Mouse (Mus musculus): ENCODE results near the gene Kcnip4. TPM values are rescaled to one million over a fixed set of nuclear protein-coding genes. Genes with fewer than 3 reads are reported as not detected.

Gene Kcnip4
- polyA plus RNA-seq, 1 experiment from 2014 or later = 3.0 TPM

DNA sequence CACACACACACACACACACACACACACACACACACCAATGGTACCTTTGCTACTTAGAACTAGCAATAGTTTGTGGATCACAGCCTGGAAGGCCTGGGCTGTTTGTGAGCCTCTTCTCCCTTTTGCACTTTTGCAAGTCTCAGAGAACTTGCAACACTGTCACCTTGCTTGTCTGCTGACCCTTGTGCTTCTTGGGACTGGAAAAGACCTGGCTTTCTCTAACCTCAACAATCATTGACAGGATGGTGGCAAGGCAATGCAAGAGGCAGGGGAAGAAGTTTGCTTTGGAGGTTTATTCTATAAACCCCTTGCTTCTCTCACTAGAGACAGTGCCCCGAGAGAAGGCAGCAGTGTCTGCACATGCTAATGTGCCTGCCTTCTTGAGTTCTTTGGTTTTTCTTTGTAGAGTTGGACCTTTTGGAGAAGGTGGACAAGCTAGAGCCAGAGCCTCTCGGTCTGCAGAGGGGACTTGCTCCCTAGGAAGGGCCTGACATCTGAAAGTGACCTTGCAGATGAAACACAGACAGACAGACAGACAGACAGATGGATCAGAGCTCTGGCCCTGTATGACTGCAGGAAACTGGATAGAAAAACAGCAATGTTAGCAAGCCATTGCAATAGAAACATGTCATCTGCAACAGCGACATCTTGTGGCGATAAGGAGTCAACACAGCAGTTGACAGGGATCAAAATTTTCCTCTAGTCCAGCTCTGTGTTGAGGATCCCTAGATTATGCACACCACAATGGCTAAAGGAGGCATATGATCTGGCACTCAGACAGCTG lies 174.4 kb downstream of the Kcnip4 start:
- H3K4me2 ChIP-seq (replicated peaks) = no peak overlapping the region
- no peak for ATAC-seq (ENCODE audit: insufficient number of reproducible peaks, low FRiP score, low TSS enrichment, low read depth)
- H3K4me1 ChIP-seq = no peaks in the 10 kb centered on the region
- no peaks in the 10 kb centered on the region for H3K27me3 ChIP-seq
- H3K4me3 ChIP-seq (replicated peaks) = no peak overlapping the region
- 29% methylated on average over 4 of the region's 4 CpGs for WGBS
- no peaks in the 10 kb centered on the region for H3K36me3 ChIP-seq
- H3K9me3 ChIP-seq (replicated peaks) = no peaks in the 10 kb centered on the region
- H3K9ac ChIP-seq = no peak overlapping the region
- no peak overlapping the region for H3K27ac ChIP-seq (replicated peaks)

DNA sequence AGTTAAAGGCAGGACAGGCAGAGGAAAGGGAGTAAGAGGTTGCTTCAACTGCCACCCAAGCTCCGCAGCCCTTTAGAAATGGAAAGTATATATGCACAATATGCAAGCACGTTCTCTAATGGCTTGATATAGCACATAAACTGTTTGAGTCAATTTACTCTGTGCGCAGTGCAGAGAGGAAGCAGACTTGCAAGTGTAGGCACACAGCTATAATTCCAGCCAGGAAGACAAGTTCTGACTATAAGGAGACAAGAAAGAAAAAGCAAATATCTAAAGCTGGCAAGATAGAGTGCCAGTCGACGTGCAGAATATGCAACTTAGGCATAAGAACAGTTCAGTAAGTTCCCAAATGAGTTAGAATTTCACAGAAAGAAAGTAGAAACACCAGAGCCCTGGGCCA lies 175.2 kb downstream of the Kcnip4 start:
- H3K27ac ChIP-seq (replicated peaks) = no peak overlapping the region
- no peak for ATAC-seq (ENCODE audit: insufficient number of reproducible peaks, low FRiP score, low TSS enrichment, low read depth)
- H3K4me3 ChIP-seq (replicated peaks) = no peak overlapping the region
- no peaks in the 10 kb centered on the region for H3K9me3 ChIP-seq (replicated peaks)
- H3K9ac ChIP-seq = no peak overlapping the region
- no peaks in the 10 kb centered on the region for H3K36me3 ChIP-seq
- WGBS = 61% methylated on average over 5 of the region's 5 CpGs
- no peaks in the 10 kb centered on the region for H3K27me3 ChIP-seq
- no peaks in the 10 kb centered on the region for H3K4me1 ChIP-seq
- no peak overlapping the region for H3K4me2 ChIP-seq (replicated peaks)

DNA sequence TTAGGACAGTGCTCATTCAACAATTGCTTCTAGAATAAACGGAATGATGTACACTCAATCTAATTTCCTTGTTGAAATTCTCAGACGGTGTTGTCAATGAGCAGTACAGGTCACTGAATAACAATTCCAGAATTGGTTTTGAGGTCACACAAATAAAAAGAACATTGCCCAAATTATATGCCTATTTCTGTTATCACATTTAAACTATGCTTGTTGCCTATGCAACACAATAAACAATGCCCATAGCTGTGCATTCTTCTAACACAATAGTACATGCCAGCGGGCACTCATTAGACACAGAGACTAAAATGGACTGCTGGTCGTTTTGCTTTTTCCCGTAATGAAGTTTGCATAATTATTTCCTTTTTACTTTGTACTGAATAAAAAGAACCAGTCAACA lies 176.2 kb downstream of the Kcnip4 start:
- no peaks in the 10 kb centered on the region for H3K27me3 ChIP-seq
- no peaks in the 10 kb centered on the region for H3K36me3 ChIP-seq
- H3K9me3 ChIP-seq (replicated peaks) = no peaks in the 10 kb centered on the region
- H3K4me3 ChIP-seq (replicated peaks) = no peak overlapping the region
- no peak for ATAC-seq (ENCODE audit: insufficient number of reproducible peaks, low FRiP score, low TSS enrichment, low read depth)
- H3K4me1 ChIP-seq = no peaks in the 10 kb centered on the region
- WGBS = 73% methylated on average over 5 of the region's 5 CpGs
- H3K9ac ChIP-seq = no peak overlapping the region
- no peak overlapping the region for H3K4me2 ChIP-seq (replicated peaks)
- H3K27ac ChIP-seq (replicated peaks) = no peak overlapping the region

DNA sequence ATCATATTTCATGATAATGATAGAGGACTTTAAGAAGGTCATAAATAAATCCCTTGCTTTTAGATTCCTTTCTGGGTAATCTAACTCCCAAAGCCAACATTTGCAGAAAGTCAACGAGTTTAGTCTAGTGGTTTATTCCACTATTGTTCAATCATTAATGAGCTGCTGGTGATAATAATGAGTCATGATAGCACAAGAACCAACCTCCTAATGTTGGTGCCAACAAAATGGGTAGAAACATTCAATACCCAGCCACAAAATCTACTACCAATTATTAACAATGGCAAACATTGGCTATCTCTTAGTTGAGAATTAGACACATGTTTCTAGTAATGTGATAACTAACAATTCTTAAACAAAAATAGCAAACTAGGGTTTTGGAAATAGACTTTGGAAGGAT lies 180.1 kb downstream of the Kcnip4 start:
- Histone ChIP-seq H3K27me3 (no peaks in the 10 kb centered on the region), H3K36me3 (no peaks in the 10 kb centered on the region), H3K4me3 (replicated peaks) (no peak overlapping the region), H3K4me2 (replicated peaks) (no peak overlapping the region), H3K4me1 (no peaks in the 10 kb centered on the region), H3K27ac (replicated peaks) (no peak overlapping the region), H3K9me3 (replicated peaks) (no peaks in the 10 kb centered on the region), H3K9ac (no peak overlapping the region)
- ATAC-seq (ENCODE audit: insufficient number of reproducible peaks, low FRiP score, low TSS enrichment, low read depth) = no peak
- 81% methylated on average over 1 of the region's 1 CpGs for WGBS

DNA sequence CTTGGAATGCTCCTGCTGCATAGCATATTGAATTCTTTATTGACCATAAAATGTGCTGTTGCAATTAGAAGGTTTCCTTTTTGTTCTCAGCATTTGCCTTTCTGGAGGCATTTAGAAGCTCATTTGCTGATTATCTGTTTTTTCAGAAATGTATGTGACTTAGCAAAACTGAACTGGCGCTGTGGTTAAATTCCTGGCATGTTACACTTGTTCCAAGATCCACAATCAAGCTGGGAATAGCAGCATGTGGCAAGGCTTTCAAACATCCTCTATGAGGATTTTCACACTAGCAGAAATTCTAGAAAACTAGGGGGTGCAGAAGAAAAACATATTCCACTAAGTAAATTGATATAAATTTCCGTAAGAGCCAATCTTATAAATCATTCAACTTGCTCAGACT lies 187.5 kb downstream of the Kcnip4 start:
- Histone ChIP-seq H3K27me3 (no peaks in the 10 kb centered on the region), H3K4me2 (replicated peaks) (no peak overlapping the region), H3K27ac (replicated peaks) (no peak overlapping the region), H3K36me3 (no peaks in the 10 kb centered on the region), H3K9ac (no peak overlapping the region), H3K4me1 (no peaks in the 10 kb centered on the region), H3K4me3 (replicated peaks) (no peak overlapping the region), H3K9me3 (replicated peaks) (no peaks in the 10 kb centered on the region)
- WGBS = 45% methylated on average over 2 of the region's 2 CpGs
- no peak for ATAC-seq (ENCODE audit: insufficient number of reproducible peaks, low FRiP score, low TSS enrichment, low read depth)

DNA sequence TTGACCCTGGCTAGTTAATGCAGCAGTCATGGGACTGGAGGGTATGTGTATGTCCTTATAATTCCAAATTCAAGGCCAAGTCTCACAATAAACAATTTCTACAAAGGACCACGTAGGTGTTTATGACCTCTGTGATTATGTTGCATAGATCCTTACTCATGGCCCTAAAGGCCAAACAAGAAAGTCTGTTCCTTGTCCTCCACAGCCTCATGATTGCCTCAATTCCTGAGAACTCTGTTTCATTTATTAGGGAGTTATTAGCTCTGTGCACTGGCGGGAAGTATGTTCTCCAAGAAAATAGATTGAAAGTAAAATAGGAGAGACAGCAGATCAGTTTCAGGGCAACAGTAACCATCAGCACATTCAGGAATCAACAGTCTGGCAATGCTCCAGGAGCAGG lies 191.6 kb downstream of the Kcnip4 start:
- 89% methylated on average over 2 of the region's 2 CpGs for WGBS
- ATAC-seq (ENCODE audit: insufficient number of reproducible peaks, low FRiP score, low TSS enrichment, low read depth) = no peak
- Histone ChIP-seq H3K27me3 (no peaks in the 10 kb centered on the region), H3K9me3 (replicated peaks) (no peaks in the 10 kb centered on the region), H3K4me1 (no peaks in the 10 kb centered on the region), H3K36me3 (no peaks in the 10 kb centered on the region), H3K27ac (replicated peaks) (no peak overlapping the region), H3K9ac (no peak overlapping the region), H3K4me3 (replicated peaks) (no peak overlapping the region), H3K4me2 (replicated peaks) (no peak overlapping the region)

DNA sequence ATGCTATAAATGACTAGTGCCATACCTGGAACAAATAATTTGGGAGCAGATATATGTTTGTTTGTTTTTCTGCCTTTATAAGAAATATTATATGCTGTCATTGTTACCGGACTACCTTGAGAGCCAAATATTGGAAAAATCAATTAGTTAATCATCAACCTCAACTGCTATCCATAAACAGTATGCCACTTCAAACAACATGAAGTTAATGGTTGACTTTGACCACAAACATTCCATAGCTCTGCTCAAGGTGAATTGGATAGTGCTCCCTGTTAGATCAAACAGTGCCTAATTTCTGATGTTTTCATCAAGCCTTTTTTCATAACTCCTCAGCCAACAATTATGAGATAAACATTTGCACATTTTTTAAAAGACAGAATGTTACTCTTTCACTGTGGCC lies 195.7 kb downstream of the Kcnip4 start:
- WGBS = 74% methylated on average over 1 of the region's 1 CpGs
- Histone ChIP-seq H3K4me2 (replicated peaks) (no peak overlapping the region), H3K27me3 (no peaks in the 10 kb centered on the region), H3K4me3 (replicated peaks) (no peak overlapping the region), H3K4me1 (no peaks in the 10 kb centered on the region), H3K27ac (replicated peaks) (no peak overlapping the region), H3K36me3 (no peaks in the 10 kb centered on the region), H3K9me3 (replicated peaks) (no peaks in the 10 kb centered on the region), H3K9ac (no peak overlapping the region)
- no peak for ATAC-seq (ENCODE audit: insufficient number of reproducible peaks, low FRiP score, low TSS enrichment, low read depth)

DNA sequence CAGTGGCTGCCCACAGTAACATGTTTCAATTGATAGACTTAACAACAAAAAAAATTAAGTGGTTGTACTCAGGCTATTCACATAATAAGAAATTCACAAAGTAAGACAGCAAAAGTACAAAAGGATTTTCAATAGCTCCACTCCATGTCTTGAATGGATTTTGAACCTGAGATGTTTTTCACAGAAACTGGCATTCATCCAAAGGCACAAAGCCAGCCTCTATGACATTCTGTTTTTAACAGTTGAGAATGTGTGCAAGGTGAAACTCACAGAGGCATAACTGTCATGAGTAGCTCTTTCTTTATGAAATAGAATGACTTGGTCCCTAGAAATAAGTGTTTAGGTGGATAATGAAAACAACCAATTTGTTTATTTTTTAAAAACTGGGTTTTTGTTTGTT lies 206.0 kb downstream of the Kcnip4 start:
- Histone ChIP-seq H3K36me3 (no peaks in the 10 kb centered on the region), H3K27me3 (no peaks in the 10 kb centered on the region), H3K9ac (no peak overlapping the region), H3K4me3 (replicated peaks) (no peak overlapping the region), H3K4me1 (no peaks in the 10 kb centered on the region), H3K27ac (replicated peaks) (no peak overlapping the region), H3K4me2 (replicated peaks) (no peak overlapping the region), H3K9me3 (replicated peaks) (no peaks in the 10 kb centered on the region)
- ATAC-seq (ENCODE audit: insufficient number of reproducible peaks, low FRiP score, low TSS enrichment, low read depth) = no peak

DNA sequence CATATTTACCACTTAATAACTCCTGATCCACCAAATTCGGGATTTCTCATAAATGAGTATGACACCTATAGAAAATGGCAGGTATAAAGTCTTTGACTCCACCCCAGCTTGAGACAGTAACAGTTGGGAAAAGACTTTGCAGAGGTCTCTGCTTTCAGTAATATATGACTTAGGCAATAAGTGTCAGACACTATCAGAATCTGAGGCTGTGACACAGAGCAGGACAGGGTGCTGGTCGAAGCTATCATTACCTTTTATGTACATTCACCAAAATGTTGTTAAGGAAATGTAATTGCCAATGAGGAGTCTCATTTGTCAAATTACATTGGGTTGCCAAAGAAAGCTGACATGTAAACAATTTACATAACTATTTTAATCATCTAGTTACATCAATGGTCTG lies 206.8 kb downstream of the Kcnip4 start:
- Histone ChIP-seq H3K4me1 (no peaks in the 10 kb centered on the region), H3K9ac (no peak overlapping the region), H3K9me3 (replicated peaks) (no peaks in the 10 kb centered on the region), H3K27me3 (no peaks in the 10 kb centered on the region), H3K4me3 (replicated peaks) (no peak overlapping the region), H3K27ac (replicated peaks) (no peak overlapping the region), H3K36me3 (no peaks in the 10 kb centered on the region), H3K4me2 (replicated peaks) (no peak overlapping the region)
- ATAC-seq (ENCODE audit: insufficient number of reproducible peaks, low FRiP score, low TSS enrichment, low read depth) = no peak
- WGBS = 66% methylated on average over 2 of the region's 2 CpGs

DNA sequence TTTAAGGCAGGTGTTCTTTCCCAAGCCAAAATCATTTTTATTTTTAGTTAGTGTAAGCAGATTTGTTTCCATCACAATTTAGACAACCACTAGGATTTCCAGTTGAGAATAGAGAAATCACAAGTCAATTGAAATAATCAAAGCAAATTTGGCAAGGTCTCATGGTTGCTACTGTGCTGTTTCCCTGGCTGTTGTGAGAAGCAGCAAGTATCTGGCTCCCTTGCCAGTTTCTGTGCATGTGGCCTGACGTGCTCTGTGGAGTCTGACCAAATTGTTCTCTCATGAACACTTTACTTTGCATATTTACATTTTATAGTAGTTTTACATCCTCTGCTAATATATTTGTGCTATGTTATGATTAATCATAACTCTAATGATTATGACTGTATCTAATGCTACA lies 217.9 kb downstream of the Kcnip4 start:
- H3K4me3 ChIP-seq (replicated peaks) = no peak overlapping the region
- H3K4me1 ChIP-seq = no peaks in the 10 kb centered on the region
- H3K27me3 ChIP-seq = no peaks in the 10 kb centered on the region
- no peaks in the 10 kb centered on the region for H3K9me3 ChIP-seq (replicated peaks)
- whole genome bisulfite sequencing = 68% methylated on average over 1 of the region's 1 CpGs
- no peak overlapping the region for H3K27ac ChIP-seq (replicated peaks)
- no peak overlapping the region for H3K9ac ChIP-seq
- no peaks in the 10 kb centered on the region for H3K36me3 ChIP-seq
- no peak for ATAC-seq (ENCODE audit: insufficient number of reproducible peaks, low FRiP score, low TSS enrichment, low read depth)
- H3K4me2 ChIP-seq (replicated peaks) = no peak overlapping the region

DNA sequence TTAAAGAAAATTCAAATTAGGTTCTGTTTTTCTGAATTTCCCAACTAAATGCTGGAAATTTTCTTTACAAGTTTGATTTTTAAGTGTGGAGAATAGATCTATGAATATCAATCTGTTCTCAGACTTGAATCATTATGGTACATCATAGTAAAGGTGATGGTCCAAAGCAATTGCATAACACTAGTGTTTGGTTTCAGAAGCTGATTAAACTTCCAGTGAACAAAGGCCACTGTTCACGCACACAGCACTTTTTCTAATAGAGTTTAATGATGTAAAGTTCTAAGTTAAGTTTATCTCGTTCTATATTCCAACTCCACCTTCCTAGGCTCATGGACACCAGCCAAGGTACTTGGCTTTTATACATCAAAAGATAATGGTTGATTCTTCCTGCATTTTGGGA lies 219.4 kb downstream of the Kcnip4 start:
- H3K36me3 ChIP-seq = no peaks in the 10 kb centered on the region
- no peak overlapping the region for H3K9ac ChIP-seq
- WGBS = 64% methylated on average over 2 of the region's 2 CpGs
- no peaks in the 10 kb centered on the region for H3K9me3 ChIP-seq (replicated peaks)
- H3K27me3 ChIP-seq = no peaks in the 10 kb centered on the region
- no peak overlapping the region for H3K4me2 ChIP-seq (replicated peaks)
- no peak overlapping the region for H3K4me3 ChIP-seq (replicated peaks)
- no peak for ATAC-seq (ENCODE audit: insufficient number of reproducible peaks, low FRiP score, low TSS enrichment, low read depth)
- no peak overlapping the region for H3K27ac ChIP-seq (replicated peaks)
- H3K4me1 ChIP-seq = no peaks in the 10 kb centered on the region

DNA sequence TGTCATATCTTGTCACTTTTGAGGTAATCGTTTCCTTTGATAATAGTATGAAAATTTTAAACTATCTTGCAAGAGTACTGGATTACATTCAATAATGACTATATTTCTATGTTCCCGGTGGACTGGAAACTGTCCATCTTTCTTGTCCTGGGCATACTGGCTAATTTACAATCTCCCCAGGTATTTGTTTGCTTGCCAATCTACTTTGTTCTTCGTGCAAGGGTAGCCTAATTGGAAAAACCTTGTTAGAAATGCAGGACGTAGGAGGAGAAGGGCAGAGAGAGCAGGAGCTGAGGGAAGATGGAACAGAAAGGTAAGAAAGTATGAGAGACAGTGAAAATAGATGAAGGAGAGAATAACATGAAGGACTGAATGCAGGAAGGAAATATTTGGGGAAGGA lies 226.1 kb downstream of the Kcnip4 start:
- Histone ChIP-seq H3K27ac (replicated peaks) (no peak overlapping the region), H3K9me3 (replicated peaks) (no peaks in the 10 kb centered on the region), H3K4me1 (no peaks in the 10 kb centered on the region), H3K36me3 (no peaks in the 10 kb centered on the region), H3K4me3 (replicated peaks) (no peak overlapping the region), H3K27me3 (no peaks in the 10 kb centered on the region), H3K4me2 (replicated peaks) (no peak overlapping the region), H3K9ac (no peak overlapping the region)
- WGBS = 74% methylated on average over 4 of the region's 4 CpGs
- ATAC-seq (ENCODE audit: insufficient number of reproducible peaks, low FRiP score, low TSS enrichment, low read depth) = no peak
